In genomic region chr2:35267156-35267875, GRCm38 (mm10) we compare ENCODE assay signal across 14 mouse cellular contexts. TPM values are rescaled to one million over a fixed set of nuclear protein-coding genes. Genes with fewer than 3 reads are reported as not detected.
DNase-seq lines count a peak whose midpoint lies in the region; ATAC-seq and TF ChIP-seq lines count a peak whose summit lies in the region.
"Had no signal": no experiment of that assay in that cellular context is flagged by ENCODE, and none has a peak within 500 bp of the region (broad histone marks: within the 10 kb centered on the region; RNA-seq: fewer than 3 reads in every experiment).

No protein-coding gene starts in this region.

- peak overlapping the region; percentile 42; the same call in 1 of the 2 replicates for H3K27ac ChIP-seq in heart, embryonic 13.5 days (replicated peaks)
- H3K27ac ChIP-seq in heart, embryonic 12.5 days (ENCODE audit: poor library complexity, severe bottlenecking), result no peak overlapping the region
- peak overlapping the region; percentile 67 for H3K27ac ChIP-seq in intestine, embryonic 14.5 days (ENCODE audit: low read depth)
- H3K27ac ChIP-seq in layer of hippocampus, adult 2 months, result no peak overlapping the region
- H3K27ac ChIP-seq: forebrain, embryonic 10.5 days; hindbrain, embryonic 15.5 days had no signal

- DNase-seq in intestine, embryonic 14.5 days (ENCODE audit: low spot score), result peak; percentile 73
- peak; percentile 50 to 56 for DNase-seq in kidney, postnatal 36 days
- peak; percentile 79 to 92 for DNase-seq in lung, postnatal 4 days
- DNase-seq in adrenal gland, postnatal 14 days, result no peak
- no peak for DNase-seq in layer of hippocampus, adult 2 months (ENCODE audit: low spot score in 2 of 2)
- no peak for DNase-seq in right cerebral cortex, adult 2 months (ENCODE audit: low spot score in 2 of 2)
- DNase-seq: cerebellum, postnatal 25 days; right cerebral cortex, postnatal 14 days; thymus, postnatal 25 days had no signal

- no peak overlapping the region for H3K4me3 ChIP-seq in heart, embryonic 13.5 days
- no peak overlapping the region for H3K4me3 ChIP-seq in heart, embryonic 12.5 days
- no peak overlapping the region for H3K4me3 ChIP-seq in intestine, embryonic 14.5 days (ENCODE audit: low read depth, low read length)
- no peak overlapping the region for H3K4me3 ChIP-seq in layer of hippocampus, adult 2 months
- H3K4me3 ChIP-seq: forebrain, embryonic 10.5 days; hindbrain, embryonic 15.5 days; myocyte had no signal

- H3K4me2 ChIP-seq in heart, embryonic 13.5 days, result no peak overlapping the region
- no peak overlapping the region for H3K4me2 ChIP-seq in heart, embryonic 12.5 days
- 0 out of 2 replicates have a peak overlapping the region, but pooled peaks have one; percentile 2 for H3K4me2 ChIP-seq in intestine, embryonic 14.5 days (ENCODE audit: low read length)
- H3K4me2 ChIP-seq: hindbrain, embryonic 15.5 days had no signal

- H3K4me1 ChIP-seq in heart, embryonic 13.5 days, result peaks cover 82% of the 10 kb centered on the region
- H3K4me1 ChIP-seq in heart, embryonic 12.5 days (replicated peaks), result peaks cover 78% of the 10 kb centered on the region
- peaks cover 51% of the 10 kb centered on the region for H3K4me1 ChIP-seq in intestine, embryonic 14.5 days (replicated peaks; ENCODE audit: control insufficient read depth, insufficient read depth, low read length)

- no peaks in the 10 kb centered on the region for H3K9me3 ChIP-seq in heart, embryonic 13.5 days
- H3K9me3 ChIP-seq in heart, embryonic 12.5 days (replicated peaks), result no peaks in the 10 kb centered on the region
- no peaks in the 10 kb centered on the region for H3K9me3 ChIP-seq in intestine, embryonic 14.5 days (ENCODE audit: control insufficient read depth, low read length)
- H3K9me3 ChIP-seq: forebrain, embryonic 10.5 days; hindbrain, embryonic 15.5 days had no signal

- no peak for ATAC-seq in heart, embryonic 13.5 days (ENCODE audit: extremely low read depth, insufficient number of reproducible peaks, low FRiP score, low TSS enrichment)
- no peak for ATAC-seq in heart, embryonic 12.5 days (ENCODE audit: insufficient number of reproducible peaks, low FRiP score)
- ATAC-seq in intestine, embryonic 14.5 days (replicated peaks; ENCODE audit: low FRiP score, low TSS enrichment, low read depth), result peak; percentile 81

- H3K9ac ChIP-seq in heart, embryonic 13.5 days, result peak overlapping the region; percentile 61; the same call in 1 of the 2 replicates
- H3K9ac ChIP-seq in heart, embryonic 12.5 days, result no peak overlapping the region
- no peak overlapping the region for H3K9ac ChIP-seq in intestine, embryonic 14.5 days (ENCODE audit: low read length)
- H3K9ac ChIP-seq: hindbrain, embryonic 15.5 days had no signal

- 70% methylated on average over 13 of the region's 13 CpGs for WGBS in heart, embryonic 13.5 days
- 68% methylated on average over 13 of the region's 13 CpGs for WGBS in heart, embryonic 12.5 days
- 73% methylated on average over 13 of the region's 13 CpGs for WGBS in intestine, embryonic 14.5 days

- H3K36me3 ChIP-seq in heart, embryonic 13.5 days, result no peaks in the 10 kb centered on the region
- no peaks in the 10 kb centered on the region for H3K36me3 ChIP-seq in heart, embryonic 12.5 days
- H3K36me3 ChIP-seq in intestine, embryonic 14.5 days (ENCODE audit: control insufficient read depth, insufficient read depth, low read length), result no peaks in the 10 kb centered on the region
- H3K36me3 ChIP-seq: forebrain, embryonic 10.5 days; hindbrain, embryonic 15.5 days had no signal

- TF ChIP-seq CTCF in layer of hippocampus, adult 2 months (conservative IDR thresholded peaks at IDR 0.05), result no peak

- H3K27me3 ChIP-seq in heart, embryonic 13.5 days (replicated peaks), result no peaks in the 10 kb centered on the region
- H3K27me3 ChIP-seq in heart, embryonic 12.5 days (replicated peaks), result no peaks in the 10 kb centered on the region
- H3K27me3 ChIP-seq in intestine, embryonic 14.5 days (replicated peaks; ENCODE audit: control insufficient read depth, insufficient read depth, low read length), result no peaks in the 10 kb centered on the region
- H3K27me3 ChIP-seq: hindbrain, embryonic 15.5 days had no signal

RNA-seq across cellular contexts. Expression of gene Gsn, which starts 11.1 kb away (rescaled TPM):
- polyA plus RNA-seq in heart, embryonic 13.5 days (2015; fragmentation: Nextera tagmentation; extraction: Ambion mirVana), result 205 and 215 TPM in 2 replicates
- polyA plus RNA-seq in heart, embryonic 12.5 days (2016; fragmentation: Nextera tagmentation; extraction: Ambion mirVana), result 186 and 190 TPM in 2 replicates
- polyA plus RNA-seq in intestine, embryonic 14.5 days (2014; fragmentation: Nextera tagmentation; extraction: Ambion mirVana), result 190 and 194 TPM in 2 replicates
- 179 and 208 TPM in 2 replicates for total RNA-seq in adrenal gland, postnatal 14 days (2021)
- total RNA-seq in layer of hippocampus, adult 2 months (2021), result 10 to 100 TPM; 46.5 to 49.1 TPM

Comparison
In these comparisons a context has a peak if more than half of its experiments do, and no peak if none do; other contexts are left out.
1. H3K27ac ChIP-seq: peak in heart, embryonic 13.5 days (single experiment) and intestine, embryonic 14.5 days (single experiment); none in heart, embryonic 12.5 days (single experiment) and layer of hippocampus, adult 2 months (single experiment).
2. DNase-seq: peak in intestine, embryonic 14.5 days (single experiment), kidney, postnatal 36 days (2 of 2) and lung, postnatal 4 days (2 of 2); none in adrenal gland, postnatal 14 days (single experiment), layer of hippocampus, adult 2 months (0 of 2) and right cerebral cortex, adult 2 months (0 of 2).